Mouse (Mus musculus): ENCODE data around the gene Pxk. TPM values are rescaled to one million over a fixed set of nuclear protein-coding genes. Genes with fewer than 3 reads are reported as not detected.
"Not testable (repeated sequence)": the region's sequence is repeated elsewhere in the genome, so short reads cannot be mapped to it uniquely, and the experiment has no call there.

Pxk gene
- total RNA-seq, 1 experiment from 2014 or later, result 52.8 TPM

GRCm38 (mm10) chr14:8102676-8103075 is 4.7 kb downstream of the Pxk start:
- DNase-seq, result no peak

- DNase-seq, result no peak
These were observed 10.0 kb downstream of the Pxk start for GRCm38 (mm10) chr14:8108047-8108446.

- no peak for DNase-seq
These were observed 11.0 kb downstream of the Pxk start for GRCm38 (mm10) chr14:8108976-8109375.

GRCm38 (mm10) chr14:8111545-8111944 is 13.5 kb downstream of the Pxk start:
- no peak for DNase-seq

- DNase-seq, result peak; percentile 14
These were observed 14.0 kb downstream of the Pxk start for GRCm38 (mm10) chr14:8112036-8112435.

- no peak for DNase-seq
These were observed 15.6 kb downstream of the Pxk start for GRCm38 (mm10) chr14:8113616-8114015.

GRCm38 (mm10) chr14:8114306-8114705 is 16.3 kb downstream of the Pxk start:
- DNase-seq, result no peak

GRCm38 (mm10) chr14:8114756-8115155 is 16.7 kb downstream of the Pxk start:
- no peak for DNase-seq

- no peak for DNase-seq
These were observed 17.8 kb downstream of the Pxk start for GRCm38 (mm10) chr14:8115772-8116171.

- DNase-seq, result no peak
These were observed 19.4 kb downstream of the Pxk start for GRCm38 (mm10) chr14:8117371-8117770.

- DNase-seq, result no peak
These were observed 21.4 kb downstream of the Pxk start for GRCm38 (mm10) chr14:8119454-8119853.

GRCm38 (mm10) chr14:8119904-8120303 is 21.9 kb downstream of the Pxk start:
- DNase-seq, result no peak

GRCm38 (mm10) chr14:8123141-8123540 is 25.1 kb downstream of the Pxk start:
- no peak for DNase-seq

- not testable (repeated sequence) for DNase-seq
These were observed 25.6 kb downstream of the Pxk start for GRCm38 (mm10) chr14:8123611-8124010.

GRCm38 (mm10) chr14:8124046-8124881 is 26.3 kb downstream of the Pxk start:
- no peak for DNase-seq

- DNase-seq, result no peak
These were observed 30.0 kb downstream of the Pxk start for GRCm38 (mm10) chr14:8127971-8128370.

- DNase-seq, result no peak
These were observed 34.8 kb downstream of the Pxk start for GRCm38 (mm10) chr14:8132789-8133188.

- DNase-seq, result no peak
These were observed 36.2 kb downstream of the Pxk start for GRCm38 (mm10) chr14:8134234-8134633.

GRCm38 (mm10) chr14:8135130-8135529 is 37.1 kb downstream of the Pxk start:
- no peak for DNase-seq

GRCm38 (mm10) chr14:8139724-8140710 is 42.0 kb downstream of the Pxk start:
- DNase-seq, result no peak

GRCm38 (mm10) chr14:8141131-8141530 is 43.1 kb downstream of the Pxk start:
- no peak for DNase-seq

GRCm38 (mm10) chr14:8145594-8146558 is 47.9 kb downstream of the Pxk start:
- DNase-seq, result no peak

Data from adrenal gland, postnatal 25 days (tissue).